Mouse (Mus musculus): Measurements from ENCODE around the gene Cryzl1. TPM values are rescaled to one million over a fixed set of nuclear protein-coding genes. Genes with fewer than 3 reads are reported as not detected.

The Cryzl1 gene
- total and polyA plus RNA-seq, 2 experiments from 2014 or later = 6.6 to 51.8 TPM

- Histone ChIP-seq H3K27me3 (ENCODE audit: control insufficient read depth, insufficient read depth, low read length) (no peaks in the 10 kb centered on the region), H3K27ac (ENCODE audit: low read depth) (no peak overlapping the region), H3K4me1 (ENCODE audit: control insufficient read depth, insufficient read depth) (no peaks in the 10 kb centered on the region), H3K4me3 (ENCODE audit: low read depth, low read length) (no peak overlapping the region), H3K9me3 (replicated peaks; ENCODE audit: control insufficient read depth, low read length) (no peaks in the 10 kb centered on the region), H3K4me2 (ENCODE audit: low read depth, low read length) (no peak overlapping the region), H3K36me3 (replicated peaks; ENCODE audit: control insufficient read depth, insufficient read depth, low read length) (peaks cover 39% of the 10 kb centered on the region), H3K9ac (replicated peaks; ENCODE audit: low read depth, low read length) (no peak overlapping the region)
- TF ChIP-seq CTCF (IDR thresholded peaks at IDR 0.05; ENCODE audit: low read depth) (no peak), EP300 (IDR thresholded peaks at IDR 0.05; ENCODE audit: low read depth) (no peak)
- ATAC-seq (ENCODE audit: insufficient read depth, low read depth) (no peak), DNase-seq (ENCODE audit: low spot score) (no peak)
- WGBS = 87% methylated on average over 1 of the region's 1 CpGs
Measured at GRCm38 (mm10) chr16:91698995-91699394, 29.8 kb downstream of the Cryzl1 start.

DNA sequence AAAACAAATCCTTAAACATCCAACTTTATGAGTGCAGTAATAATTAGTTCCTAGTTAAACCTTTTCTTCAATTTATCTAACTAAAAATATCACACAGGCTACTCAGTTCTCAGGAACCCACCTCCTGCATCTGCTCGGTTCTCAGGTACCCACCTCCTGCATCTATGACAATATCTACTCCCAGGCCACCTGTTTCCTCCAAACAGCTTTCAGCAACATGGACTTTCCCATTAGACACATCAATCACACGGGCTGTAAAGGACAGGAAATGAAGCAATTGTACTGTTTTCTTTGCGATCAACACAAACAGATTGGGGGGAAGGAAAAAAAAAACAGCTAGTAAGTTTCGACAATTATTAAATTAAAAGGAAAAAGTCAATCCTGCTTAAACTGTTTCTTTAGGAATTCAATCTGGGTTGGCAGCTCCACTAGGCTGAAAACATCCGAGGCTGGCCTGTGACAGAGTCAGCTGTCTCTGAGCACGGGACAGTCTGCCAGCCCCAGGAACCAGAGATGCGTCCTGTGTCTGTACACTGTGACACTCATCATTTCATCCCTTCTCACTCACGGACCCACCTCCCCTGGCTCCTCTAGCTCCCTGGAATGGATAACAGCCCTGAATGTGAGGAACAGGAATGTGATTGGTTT is 33.5 kb downstream of the Cryzl1 start:
- ATAC-seq (ENCODE audit: insufficient read depth, low read depth) (no peak), DNase-seq (ENCODE audit: low spot score) (no peak)
- Histone ChIP-seq H3K9ac (replicated peaks; ENCODE audit: low read depth, low read length) (no peak overlapping the region), H3K9me3 (replicated peaks; ENCODE audit: control insufficient read depth, low read length) (no peaks in the 10 kb centered on the region), H3K4me1 (ENCODE audit: control insufficient read depth, insufficient read depth) (no peaks in the 10 kb centered on the region), H3K4me2 (ENCODE audit: low read depth, low read length) (no peak overlapping the region), H3K4me3 (ENCODE audit: low read depth, low read length) (no peak overlapping the region), H3K36me3 (replicated peaks; ENCODE audit: control insufficient read depth, insufficient read depth, low read length) (peaks cover 23% of the 10 kb centered on the region), H3K27me3 (ENCODE audit: control insufficient read depth, insufficient read depth, low read length) (no peaks in the 10 kb centered on the region), H3K27ac (ENCODE audit: low read depth) (no peak overlapping the region)
- 48% methylated on average over 8 of the region's 8 CpGs for WGBS
- TF ChIP-seq CTCF (IDR thresholded peaks at IDR 0.05; ENCODE audit: low read depth) (no peak), EP300 (IDR thresholded peaks at IDR 0.05; ENCODE audit: low read depth) (no peak)

DNA sequence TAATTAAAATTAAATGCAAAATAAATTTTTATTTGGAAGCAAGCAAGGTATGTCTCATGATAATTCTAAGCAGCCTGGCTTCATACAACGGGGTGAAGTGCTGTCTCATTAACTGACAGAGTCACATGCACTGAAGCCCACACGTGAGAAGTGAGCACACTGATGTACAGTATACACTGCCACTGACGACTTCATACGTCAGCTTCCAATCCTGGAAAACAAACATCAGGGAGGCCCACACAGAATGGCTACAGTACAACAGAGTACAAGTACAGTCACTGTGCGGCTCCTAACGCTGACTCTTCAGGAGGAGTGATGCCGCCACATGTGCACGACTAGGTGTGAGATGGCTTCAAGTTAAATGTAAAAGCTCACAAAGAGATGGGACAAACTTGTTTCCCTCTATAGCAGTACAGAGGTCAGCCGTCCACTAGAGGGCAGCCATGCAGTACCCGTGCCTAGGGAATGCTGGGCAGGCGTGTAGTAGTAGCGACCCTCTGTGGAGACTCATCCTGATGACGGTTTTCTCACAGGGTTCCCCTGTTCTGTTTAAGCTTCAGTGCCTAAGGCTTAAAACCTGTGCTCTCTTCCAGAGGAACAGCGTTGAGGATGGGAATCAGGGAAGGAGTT is 34.2 kb downstream of the Cryzl1 start:
- 0 out of 2 replicates have a peak, but pooled peaks cover 3% of the 10 kb centered on the region for H3K4me1 ChIP-seq (ENCODE audit: control insufficient read depth, insufficient read depth)
- WGBS = 25% methylated on average over 14 of the region's 14 CpGs
- DNase-seq (ENCODE audit: low spot score) = peak; percentile 79

DNA sequence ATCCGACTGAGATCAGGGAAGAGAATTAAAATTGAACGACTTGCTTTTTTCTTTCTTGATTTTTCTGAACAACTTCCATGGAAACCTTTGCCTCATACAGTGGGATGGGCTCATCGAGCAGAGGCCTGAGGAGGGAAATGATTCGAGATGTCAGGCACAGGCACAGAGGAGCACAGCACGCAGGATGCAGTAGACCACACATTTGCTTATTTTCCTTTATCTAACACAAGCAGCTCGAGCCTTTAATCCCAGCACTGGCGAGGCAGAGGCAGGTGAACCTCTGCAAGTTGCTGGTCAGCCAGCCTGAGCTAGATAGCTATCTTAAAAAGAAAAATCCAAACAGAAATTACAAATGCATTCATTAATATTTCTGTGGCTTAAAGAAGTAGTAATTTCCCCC is 39.0 kb downstream of the Cryzl1 start:
- Histone ChIP-seq H3K4me3 (ENCODE audit: low read depth, low read length) (no peak overlapping the region), H3K4me2 (ENCODE audit: low read depth, low read length) (no peak overlapping the region), H3K27ac (ENCODE audit: low read depth) (no peak overlapping the region), H3K4me1 (ENCODE audit: control insufficient read depth, insufficient read depth) (peaks cover 9% of the 10 kb centered on the region; the same call in 1 of the 2 replicates), H3K9me3 (replicated peaks; ENCODE audit: control insufficient read depth, low read length) (no peaks in the 10 kb centered on the region), H3K9ac (replicated peaks; ENCODE audit: low read depth, low read length) (no peak overlapping the region), H3K27me3 (ENCODE audit: control insufficient read depth, insufficient read depth, low read length) (no peaks in the 10 kb centered on the region), H3K36me3 (replicated peaks; ENCODE audit: control insufficient read depth, insufficient read depth, low read length) (peaks cover 12% of the 10 kb centered on the region; the same call in 1 of the 2 replicates)
- ATAC-seq (ENCODE audit: insufficient read depth, low read depth) (no peak), DNase-seq (ENCODE audit: low spot score) (no peak)
- WGBS = 50% methylated on average over 7 of the region's 7 CpGs
- TF ChIP-seq EP300 (IDR thresholded peaks at IDR 0.05; ENCODE audit: low read depth) (no peak), CTCF (IDR thresholded peaks at IDR 0.05; ENCODE audit: low read depth) (no peak)

More for the DNA sequence above, 34.2 kb downstream of the Cryzl1 start:
- Histone ChIP-seq H3K27ac (ENCODE audit: low read depth) (no peak overlapping the region), H3K36me3 (replicated peaks; ENCODE audit: control insufficient read depth, insufficient read depth, low read length) (peaks cover 20% of the 10 kb centered on the region), H3K9ac (replicated peaks; ENCODE audit: low read depth, low read length) (no peak overlapping the region), H3K27me3 (ENCODE audit: control insufficient read depth, insufficient read depth, low read length) (no peaks in the 10 kb centered on the region), H3K4me2 (ENCODE audit: low read depth, low read length) (no peak overlapping the region), H3K9me3 (replicated peaks; ENCODE audit: control insufficient read depth, low read length) (no peaks in the 10 kb centered on the region), H3K4me3 (ENCODE audit: low read depth, low read length) (no peak overlapping the region)
- peak; percentile 93 for ATAC-seq (ENCODE audit: insufficient read depth, low read depth)
- TF ChIP-seq CTCF (IDR thresholded peaks at IDR 0.05; ENCODE audit: low read depth) = peak; percentile 98
- TF ChIP-seq EP300 (IDR thresholded peaks at IDR 0.05; ENCODE audit: low read depth) = no peak

DNA sequence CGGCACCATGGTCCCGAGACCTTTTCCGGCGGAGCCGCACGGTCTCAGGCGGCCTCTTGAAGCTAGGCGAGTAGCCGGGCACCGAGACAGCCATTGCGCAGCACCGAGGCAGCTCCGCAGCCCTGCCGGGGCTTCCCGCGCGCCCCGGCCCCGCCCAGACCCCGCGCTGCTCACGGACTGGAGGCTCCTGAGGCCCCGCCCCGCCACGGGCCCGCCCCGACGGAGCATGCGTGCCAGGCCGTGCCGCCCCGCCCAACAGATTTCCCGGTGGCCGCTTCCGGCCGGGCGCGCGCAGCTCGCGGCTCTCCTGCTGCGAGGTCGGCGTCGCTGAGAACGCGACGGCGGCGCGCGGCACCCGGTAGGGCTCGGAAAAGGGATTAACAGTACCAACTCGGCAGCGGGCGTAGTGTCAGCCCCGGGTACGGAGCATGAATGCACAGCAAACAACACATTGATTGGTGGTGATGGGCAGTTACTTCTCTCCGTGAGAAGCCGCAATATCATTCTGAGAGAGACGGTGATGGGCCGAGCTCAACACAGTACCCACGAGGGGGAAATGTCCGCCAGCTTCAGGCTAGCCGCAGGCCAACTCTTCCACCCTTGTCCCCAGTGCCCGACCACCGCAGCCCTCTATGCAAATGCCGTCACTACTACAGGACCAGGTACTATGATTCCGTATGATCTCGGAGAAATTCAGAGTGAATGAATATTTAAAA is 40.0 kb downstream of the Cryzl1 start, which contains the start of gene Donson:
TSS of gene Donson (minus strand) at position 152 of the 716 bp plus-strand sequence.
- H3K4me1 ChIP-seq (ENCODE audit: control insufficient read depth, insufficient read depth) = peaks cover 9% of the 10 kb centered on the region; the same call in 1 of the 2 replicates
- no peaks in the 10 kb centered on the region for H3K9me3 ChIP-seq (replicated peaks; ENCODE audit: control insufficient read depth, low read length)
- peak within 1 kb of the TSS; percentile 84 for H3K9ac ChIP-seq (replicated peaks; ENCODE audit: low read depth, low read length)
- H3K36me3 ChIP-seq (replicated peaks; ENCODE audit: control insufficient read depth, insufficient read depth, low read length) = peaks cover 22% of the 10 kb centered on the region
- H3K27me3 ChIP-seq (ENCODE audit: control insufficient read depth, insufficient read depth, low read length) = no peaks in the 10 kb centered on the region
- TF ChIP-seq CTCF (IDR thresholded peaks at IDR 0.05; ENCODE audit: low read depth) (no peak), EP300 (IDR thresholded peaks at IDR 0.05; ENCODE audit: low read depth) (no peak)
- DNase-seq (ENCODE audit: low spot score) (peak; percentile 84), ATAC-seq (ENCODE audit: insufficient read depth, low read depth) (peak; percentile 99)
- H3K4me3 ChIP-seq (ENCODE audit: low read depth, low read length) = peak within 1 kb of the TSS; percentile 93
- H3K4me2 ChIP-seq (ENCODE audit: low read depth, low read length) = peak within 1 kb of the TSS; percentile 99
- under 1% methylated on average over 65 of the region's 71 CpGs for whole genome bisulfite sequencing
- H3K27ac ChIP-seq (ENCODE audit: low read depth) = peak within 1 kb of the TSS; percentile 78

Measured in heart, postnatal 0 days (tissue).